Mouse (Mus musculus) midbrain, embryonic 12.5 days (tissue): Measurements from ENCODE around the gene Pkn3. TPM values are rescaled to one million over a fixed set of nuclear protein-coding genes. Genes with fewer than 3 reads are reported as not detected.
A peak's percentile ranks its signal among the peaks of the same experiment; 100 is the strongest.
"Not testable (repeated sequence)": the region's sequence is repeated elsewhere in the genome, so short reads cannot be mapped to it uniquely, and the experiment has no call there.

Experiments used
- ATAC-seq: fragments of 200-750 bp; cut with Nextera tagmentation; 2 replicates; pipeline ENCODE4 v1.8.0; 2017; ENCODE audit warnings: low read depth, moderate TSS enrichment, moderate library complexity; ENCODE audit not compliant: low FRiP score
- H3K27ac ChIP-seq: fragments of 300-500 bp; sonication (generic); replicated peaks from 2 replicates; pipeline ENCODE4 v1.5.1; 2016; ENCODE audit warnings: mild to moderate bottlenecking
- H3K27me3 ChIP-seq: fragments of 300-500 bp; sonication (generic); 2 replicates; pipeline ENCODE4 v1.6.1; 2016; ENCODE audit warnings: mild to moderate bottlenecking
- H3K36me3 ChIP-seq: fragments of 300-500 bp; sonication (generic); 2 replicates; pipeline ENCODE4 v1.6.1; 2016
- H3K4me1 ChIP-seq: fragments of 300-500 bp; sonication (generic); 2 replicates; pipeline ENCODE4 v1.6.1; 2016
- H3K4me2 ChIP-seq: fragments of 300-500 bp; sonication (generic); replicated peaks from 2 replicates; pipeline ENCODE4 v1.6.1; 2016; ENCODE audit warnings: mild to moderate bottlenecking, moderate library complexity
- H3K4me3 ChIP-seq: fragments of 300-500 bp; sonication (generic); 2 replicates; pipeline ENCODE4 v1.5.1; 2016; ENCODE audit warnings: mild to moderate bottlenecking
- H3K9ac ChIP-seq: fragments of 300-500 bp; sonication (generic); replicated peaks from 2 replicates; pipeline ENCODE4 v1.6.1; 2016; ENCODE audit warnings: mild to moderate bottlenecking, moderate library complexity
- H3K9me3 ChIP-seq: fragments of 300-500 bp; sonication (generic); 2 replicates; pipeline ENCODE4 v1.6.1; 2016; ENCODE audit warnings: mild to moderate bottlenecking
- WGBS: fragments of 180-500 bp; shearing (Covaris S2); methylation state at CpG from one replicate; pipeline ENCODE4 v1.1.7; 2016; 5-methylcytosine and 5-hydroxymethylcytosine counted together
- polyA plus RNA-seq: library from polyadenylated mRNA; unstranded; fragments of >200 nt; fragmentation: Nextera tagmentation; extraction: Ambion mirVana; gene quantifications from 2 replicates; pipeline ENCODE4 v1.2.1, GENCODE M21; 2016

Gene Pkn3
- polyA plus RNA-seq, 1 experiment from 2014 or later, result 9.2 TPM

GRCm38 (mm10) chr2:30133613-30134377 is 56.3 kb downstream of the Pkn3 start, which contains the start of gene Tbc1d13:
Gene Tbc1d13, plus strand, starts transcription at chr2:30133746.
- Histone ChIP-seq H3K9ac (peak within 1 kb of the TSS; percentile 87), H3K4me3 (peak within 1 kb of the TSS; percentile 90), H3K4me2 (peak within 1 kb of the TSS; percentile 94), H3K4me1 (peaks cover 20% of the 10 kb centered on the region), H3K27me3 (no peaks in the 10 kb centered on the region), H3K36me3 (peaks cover 19% of the 10 kb centered on the region), H3K27ac (peak within 1 kb of the TSS; percentile 77), H3K9me3 (no peaks in the 10 kb centered on the region)
- ATAC-seq, result peak; percentile 94
- WGBS, result under 1% methylated on average over 44 of the region's 46 CpGs

- Histone ChIP-seq H3K4me3 (peak overlapping the region; percentile 90), H3K9me3 (no peaks in the 10 kb centered on the region), H3K27ac (peak overlapping the region; percentile 77), H3K4me1 (peaks cover 20% of the 10 kb centered on the region), H3K27me3 (no peaks in the 10 kb centered on the region), H3K4me2 (peak overlapping the region; percentile 94), H3K36me3 (peaks cover 19% of the 10 kb centered on the region), H3K9ac (peak overlapping the region; percentile 87)
- no peak for ATAC-seq
- 30% methylated on average over 6 of the region's 6 CpGs for WGBS
Observed at GRCm38 (mm10) chr2:30134378-30134711, 56.9 kb downstream of the Pkn3 start.

GRCm38 (mm10) chr2:30134928-30135620 is 57.6 kb downstream of the Pkn3 start:
- peak overlapping the region; percentile 90 for H3K4me3 ChIP-seq
- ATAC-seq, result no peak
- H3K9me3 ChIP-seq, result no peaks in the 10 kb centered on the region
- no peak overlapping the region for H3K27ac ChIP-seq
- peaks cover 20% of the 10 kb centered on the region for H3K36me3 ChIP-seq
- WGBS, result 56% methylated on average over 10 of the region's 10 CpGs
- H3K9ac ChIP-seq, result peak overlapping the region; percentile 87; the same call in 1 of the 2 replicates
- H3K4me2 ChIP-seq, result peak overlapping the region; percentile 94
- peaks cover 20% of the 10 kb centered on the region for H3K4me1 ChIP-seq
- H3K27me3 ChIP-seq, result no peaks in the 10 kb centered on the region

- no peak for ATAC-seq
- Histone ChIP-seq H3K27me3 (no peaks in the 10 kb centered on the region), H3K4me3 (no peak overlapping the region), H3K36me3 (peaks cover 34% of the 10 kb centered on the region), H3K4me1 (peaks cover 20% of the 10 kb centered on the region), H3K9ac (no peak overlapping the region), H3K9me3 (no peaks in the 10 kb centered on the region), H3K4me2 (no peak overlapping the region), H3K27ac (no peak overlapping the region)
- WGBS, result 93% methylated on average over 10 of the region's 10 CpGs
Observed at GRCm38 (mm10) chr2:30136458-30136857, 59.0 kb downstream of the Pkn3 start.

- 97% methylated on average over 4 of the region's 4 CpGs for WGBS
- H3K9me3 ChIP-seq, H3K9ac ChIP-seq, H3K4me2 ChIP-seq, ATAC-seq, H3K4me3 ChIP-seq, H3K27me3 ChIP-seq, H3K27ac ChIP-seq, H3K4me1 ChIP-seq: not testable (repeated sequence)
- H3K36me3 ChIP-seq, result peaks cover 67% of the 10 kb centered on the region
Observed at GRCm38 (mm10) chr2:30140021-30140420, 62.5 kb downstream of the Pkn3 start.

Other genes with a start within 250 kb of the Pkn3 start
- 22.3 and 22.6 TPM in 2 replicates for gene Cercam, start 208.5 kb upstream of the Pkn3 start, polyA plus RNA-seq
- 108 and 110 TPM in 2 replicates for gene Odf2, start 188.5 kb upstream of the Pkn3 start, polyA plus RNA-seq
- 73.1 and 77.8 TPM in 2 replicates for gene Gle1, start 142.3 kb upstream of the Pkn3 start, polyA plus RNA-seq
- gene Sptan1, start 112.1 kb upstream of the Pkn3 start, polyA plus RNA-seq, result 166 and 169 TPM in 2 replicates
- 38.0 and 39.1 TPM in 2 replicates for gene Wdr34, start 28.8 kb upstream of the Pkn3 start, polyA plus RNA-seq
- gene Set, start 20.3 kb upstream of the Pkn3 start, polyA plus RNA-seq, result 627 and 693 TPM in 2 replicates
- gene Zdhhc12, start 16.0 kb downstream of the Pkn3 start, polyA plus RNA-seq, result 22.8 and 23.9 TPM in 2 replicates
- gene Zer1, start 46.9 kb downstream of the Pkn3 start, polyA plus RNA-seq, result 11.6 and 11.7 TPM in 2 replicates
- gene Tbc1d13, start 56.1 kb downstream of the Pkn3 start, polyA plus RNA-seq, result 11.2 and 12.9 TPM in 2 replicates
- gene Endog, start 93.8 kb downstream of the Pkn3 start, polyA plus RNA-seq, result 13.9 and 14.2 TPM in 2 replicates
- 60.4 and 64.0 TPM in 2 replicates for gene Spout1, start 100.8 kb downstream of the Pkn3 start, polyA plus RNA-seq
- gene Kyat1, start 128.2 kb downstream of the Pkn3 start, polyA plus RNA-seq, result 12.6 and 12.8 TPM in 2 replicates
- 40.3 and 46.7 TPM in 2 replicates for gene Lrrc8a, start 160.0 kb downstream of the Pkn3 start, polyA plus RNA-seq
- 0.39 and 0.51 TPM in 2 replicates for gene Gm28035, start 162.9 kb downstream of the Pkn3 start, polyA plus RNA-seq
- 4.4 and 7.1 TPM in 2 replicates for gene Phyhd1, start 188.5 kb downstream of the Pkn3 start, polyA plus RNA-seq
- gene Gm28038, start 203.4 kb downstream of the Pkn3 start, polyA plus RNA-seq, result not detected in 2 replicates
- gene Dolk, start 208.7 kb downstream of the Pkn3 start, polyA plus RNA-seq, result 25.5 and 28.2 TPM in 2 replicates
- 34.3 and 37.7 TPM in 2 replicates for gene Nup188, start 208.7 kb downstream of the Pkn3 start, polyA plus RNA-seq